Mouse (Mus musculus) olfactory bulb, adult 2 months (tissue): ENCODE measurements around the gene Hoxc4.

Experiments
- CTCF ChIP-seq: fragments of 200-500 bp; IDR thresholded peaks from 2 replicates; pipeline ENCODE4 v1.5.1; 2012; ENCODE audit warnings: low read depth, mild to moderate bottlenecking, low read length, moderate library complexity; ENCODE audit not compliant: insufficient read depth
- POLR2A ChIP-seq: fragments of 200-500 bp; IDR thresholded peaks from 2 replicates; pipeline ENCODE4 v1.6.1; 2012; ENCODE audit warnings: mild to moderate bottlenecking, low read depth, low read length, moderate library complexity; ENCODE audit not compliant: insufficient read depth

GRCm38 (mm10) chr15:103015009-103015399 is 3.7 kb upstream of the Hoxc4 start:
- no peak for TF ChIP-seq CTCF
- no peak for TF ChIP-seq POLR2A
